Mouse (Mus musculus) left cerebral cortex, postnatal 4 days (tissue): ENCODE measurements around the gene Coq9. TPM values are rescaled to one million over a fixed set of nuclear protein-coding genes. Genes with fewer than 3 reads are reported as not detected.

ENCODE experiments used
- DNase-seq: peaks from one replicate; pipeline ENCODE4 v3.0.0-alpha.2; 2022
- intact Hi-C: fragments of 180-260 bp; cut with DNase I; formaldehyde crosslinking; loops from one replicate; pipeline ENCODE4 v1.15.1; 2025
- total RNA-seq, 2 experiments: library from RNA; stranded (reverse); gene quantifications; 2 replicates each; pipeline ENCODE4 v1.2.3; 2021

Coq9 gene
- total RNA-seq, result 10 to 100 TPM; 41.8 to 42.4 TPM

GRCm38 (mm10) chr8:94837662-94838574 lies at the start of gene Coq9, which contains the start of gene Ciapin1:
Coq9 (plus strand) TSS chr8:94838321.
Ciapin1 (minus strand) TSS chr8:94838358.
- intact Hi-C loops, result no loop called here
- peak; percentile 96 for DNase-seq

- DNase-seq, result no peak
- intact Hi-C loops, result no loop called here
Measured at GRCm38 (mm10) chr8:94789256-94789955, 48.7 kb upstream of the Coq9 start.

- intact Hi-C loops, result no loop called here
- no peak for DNase-seq
Measured at GRCm38 (mm10) chr8:94794368-94794767, 43.8 kb upstream of the Coq9 start.

- intact Hi-C loops, result no loop called here
Measured at GRCm38 (mm10) chr8:94794782-94795181, 43.3 kb upstream of the Coq9 start.

GRCm38 (mm10) chr8:94800278-94800968 lies 37.7 kb upstream of the Coq9 start:
- intact Hi-C loops, result no loop called here

More at GRCm38 (mm10) chr8:94794782-94795181, 43.3 kb upstream of the Coq9 start:
- DNase-seq, result no peak

GRCm38 (mm10) chr8:94801293-94802095 lies 36.6 kb upstream of the Coq9 start:
- no peak for DNase-seq
- intact Hi-C loops, result no loop called here

More at GRCm38 (mm10) chr8:94800278-94800968, 37.7 kb upstream of the Coq9 start:
- DNase-seq, result no peak

GRCm38 (mm10) chr8:94802375-94802774 lies 35.7 kb upstream of the Coq9 start:
- no peak for DNase-seq
- intact Hi-C loops, result no loop called here

GRCm38 (mm10) chr8:94803551-94803950 lies 34.6 kb upstream of the Coq9 start:
- intact Hi-C loops, result no loop called here

GRCm38 (mm10) chr8:94804546-94805340 lies 33.4 kb upstream of the Coq9 start:
- intact Hi-C loops, result no loop called here

More at GRCm38 (mm10) chr8:94803551-94803950, 34.6 kb upstream of the Coq9 start:
- DNase-seq, result no peak

GRCm38 (mm10) chr8:94805811-94806210 lies 32.3 kb upstream of the Coq9 start:
- DNase-seq, result no peak
- intact Hi-C loops, result no loop called here

More at GRCm38 (mm10) chr8:94804546-94805340, 33.4 kb upstream of the Coq9 start:
- no peak for DNase-seq

- no peak for DNase-seq
- intact Hi-C loops, result no loop called here
Measured at GRCm38 (mm10) chr8:94807506-94807905, 30.6 kb upstream of the Coq9 start.

GRCm38 (mm10) chr8:94808372-94808771 lies 29.7 kb upstream of the Coq9 start:
- intact Hi-C loops, result no loop called here
- no peak for DNase-seq

- intact Hi-C loops, result no loop called here
- no peak for DNase-seq
Measured at GRCm38 (mm10) chr8:94810153-94810552, 28.0 kb upstream of the Coq9 start, which contains the start of gene Ccl17. Ccl17 (plus strand) TSS chr8:94810453.

GRCm38 (mm10) chr8:94810855-94811254 lies 27.3 kb upstream of the Coq9 start:
- intact Hi-C loops, result no loop called here
- no peak for DNase-seq

- intact Hi-C loops, result loop anchor here (2.0 kb wide), 1 partner anchor 107 kb away; no protein-coding TSS in a partner anchor
- no peak for DNase-seq
Measured at GRCm38 (mm10) chr8:94811654-94812053, 26.5 kb upstream of the Coq9 start.

- peak; percentile 86 for DNase-seq
- intact Hi-C loops, result loop anchor here (2.0 kb wide), 1 partner anchor 108 kb away; no protein-coding TSS in a partner anchor
Measured at GRCm38 (mm10) chr8:94812645-94813098, 25.4 kb upstream of the Coq9 start.

GRCm38 (mm10) chr8:94814556-94814955 lies 23.6 kb upstream of the Coq9 start:
- DNase-seq, result peak; percentile 27
- intact Hi-C loops, result no loop called here

- DNase-seq, result no peak
- intact Hi-C loops, result no loop called here
Measured at GRCm38 (mm10) chr8:94817933-94818332, 20.2 kb upstream of the Coq9 start.

GRCm38 (mm10) chr8:94819671-94820179 lies 18.4 kb upstream of the Coq9 start:
- intact Hi-C loops, result no loop called here
- no peak for DNase-seq
